Mouse (Mus musculus): Measurements from ENCODE around the gene Setd1a.

DNA sequence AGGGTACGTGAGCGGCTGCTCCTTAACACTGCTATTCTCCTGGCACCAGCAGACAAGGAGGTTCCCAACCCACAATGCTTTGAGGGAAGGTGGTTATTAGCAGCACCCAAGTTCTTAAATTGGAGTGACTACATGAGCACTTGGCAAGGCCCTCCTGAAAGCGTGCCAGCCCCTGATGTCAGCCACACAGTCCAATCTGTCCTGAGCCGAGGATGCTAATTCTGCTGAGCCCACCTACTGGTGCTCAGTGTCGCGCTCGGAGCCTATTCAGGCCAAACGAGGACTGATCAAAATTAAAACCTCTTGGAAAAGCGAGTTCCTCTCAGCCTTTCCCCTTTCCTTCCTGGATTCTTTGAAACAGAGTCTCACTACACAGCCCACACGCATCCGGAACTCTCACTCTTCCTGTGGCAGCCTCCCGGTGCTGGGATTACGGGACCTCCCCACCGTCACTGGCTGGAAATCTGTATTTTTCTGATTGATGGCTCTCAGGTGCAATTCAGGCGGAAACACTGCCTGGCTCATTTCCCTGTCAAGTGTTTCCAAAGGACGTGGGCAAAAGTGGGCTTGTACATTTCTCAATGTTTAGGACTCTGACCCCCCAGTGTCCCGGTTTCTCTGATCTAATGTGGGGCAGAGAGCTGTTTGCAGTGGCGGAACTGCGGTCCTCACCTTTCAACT is 37.9 kb downstream of the Setd1a start:
- TF ChIP-seq MYC (IDR thresholded peaks at IDR 0.05; ENCODE audit: low read depth, low read length) = no peak
- no peak for TF ChIP-seq EP300 (IDR thresholded peaks at IDR 0.05; ENCODE audit: low read length)

All from CH12.LX (cell line).